ENCODE assay signal across 14 mouse cellular contexts in genomic region chr13:100776710-100777109, GRCm38 (mm10). TPM values are rescaled to one million over a fixed set of nuclear protein-coding genes. Genes with fewer than 3 reads are reported as not detected.
DNase-seq lines count a peak whose midpoint lies in the region; ATAC-seq and TF ChIP-seq lines count a peak whose summit lies in the region.
"Had no signal": no experiment of that assay in that cellular context is flagged by ENCODE, and none has a peak within 500 bp of the region (broad histone marks: within the 10 kb centered on the region; RNA-seq: fewer than 3 reads in every experiment).

No protein-coding gene starts in this region.

- H3K4me2 ChIP-seq in kidney, embryonic 16.5 days (replicated peaks; ENCODE audit: low read depth, low read length), result peak overlapping the region; percentile 90
- peak overlapping the region; percentile 95; the same call in 1 of the 2 replicates for H3K4me2 ChIP-seq in embryonic facial prominence, embryonic 15.5 days (replicated peaks)

- H3K36me3 ChIP-seq in kidney, embryonic 16.5 days (ENCODE audit: insufficient read depth, low read length), result peaks cover 29% of the 10 kb centered on the region; the same call in 1 of the 2 replicates
- H3K36me3 ChIP-seq in MEL (ENCODE audit: control insufficient read depth in 1 of 2, insufficient read depth in 2 of 2, low read length in 2 of 2), result peaks cover under 1 to 40% of the 10 kb centered on the region in 2 experiments; a peak in 3 of 4 replicates
- H3K36me3 ChIP-seq in embryonic facial prominence, embryonic 15.5 days, result peaks cover 4% of the 10 kb centered on the region; the same call in 1 of the 2 replicates

- H3K9me3 ChIP-seq in kidney, embryonic 16.5 days (ENCODE audit: low read length), result no peaks in the 10 kb centered on the region
- H3K9me3 ChIP-seq in MEL (replicated peaks; ENCODE audit: insufficient read depth, low read length), result no peaks in the 10 kb centered on the region
- no peaks in the 10 kb centered on the region for H3K9me3 ChIP-seq in embryonic facial prominence, embryonic 15.5 days (replicated peaks)

- TF ChIP-seq POLR2A in MEL (IDR thresholded peaks at IDR 0.05; ENCODE audit: control insufficient read depth in 1 of 2, insufficient read depth in 1 of 2, low read depth in 1 of 2, low read length in 2 of 2, poor library complexity in 1 of 2), result no peak

- H3K4me1 ChIP-seq in kidney, embryonic 16.5 days (ENCODE audit: insufficient read depth, low read length), result peaks cover 14% of the 10 kb centered on the region
- H3K4me1 ChIP-seq in MEL (ENCODE audit: control insufficient read depth in 1 of 2, insufficient read depth in 2 of 2, low read length in 2 of 2), result peaks cover 15 to 36% of the 10 kb centered on the region in 2 experiments
- H3K4me1 ChIP-seq in embryonic facial prominence, embryonic 15.5 days, result peaks cover 16% of the 10 kb centered on the region

- H3K27ac ChIP-seq in kidney, embryonic 16.5 days (ENCODE audit: low read length), result peak overlapping the region; percentile 70; the same call in 1 of the 2 replicates
- H3K27ac ChIP-seq in MEL (ENCODE audit: control insufficient read depth, low read depth, low read length), result peak overlapping the region; percentile 49
- H3K27ac ChIP-seq in embryonic facial prominence, embryonic 15.5 days (replicated peaks), result no peak overlapping the region
- H3K27ac ChIP-seq: heart, adult 2 months had no signal

- H3K9ac ChIP-seq in kidney, embryonic 16.5 days (replicated peaks; ENCODE audit: low read length), result no peak overlapping the region
- no peak overlapping the region for H3K9ac ChIP-seq in MEL (ENCODE audit: control insufficient read depth, low read depth, low read length, poor library complexity, severe bottlenecking)
- H3K9ac ChIP-seq in embryonic facial prominence, embryonic 15.5 days, result no peak overlapping the region

- ATAC-seq in kidney, embryonic 16.5 days (ENCODE audit: low FRiP score, low TSS enrichment), result no peak
- ATAC-seq in embryonic facial prominence, embryonic 15.5 days (ENCODE audit: insufficient number of reproducible peaks, low FRiP score, low TSS enrichment, low read depth), result no peak
- peak; percentile 23; the same call in 1 of the 2 replicates for ATAC-seq in megakaryocyte-erythroid progenitor cell, adult 5-6 weeks (replicated peaks; ENCODE audit: low FRiP score, low TSS enrichment, poor library complexity, severe bottlenecking)
- ATAC-seq: Patski had no signal

- WGBS in kidney, embryonic 16.5 days, result 59% methylated on average over 6 of the region's 6 CpGs
- WGBS in embryonic facial prominence, embryonic 15.5 days, result 60% methylated on average over 6 of the region's 6 CpGs

- peak overlapping the region; percentile 91; the same call in 1 of the 2 replicates for H3K4me3 ChIP-seq in kidney, embryonic 16.5 days (ENCODE audit: low read length)
- H3K4me3 ChIP-seq in MEL (ENCODE audit: control insufficient read depth in 1 of 2, insufficient read depth in 1 of 2, low read depth in 2 of 2, low read length in 2 of 2), result no peak overlapping the region
- H3K4me3 ChIP-seq in embryonic facial prominence, embryonic 15.5 days (replicated peaks), result no peak overlapping the region

- H3K79me2 ChIP-seq in MEL (ENCODE audit: control insufficient read depth, insufficient read depth, low read length, poor library complexity), result peaks cover 10% of the 10 kb centered on the region

- no peak for DNase-seq in kidney, postnatal 25 days
- DNase-seq in MEL (ENCODE audit: low read depth, low spot score), result peak; percentile 27
- no peak for DNase-seq in retina, postnatal 1 day
- DNase-seq in lung, postnatal 36 days, result no peak
- DNase-seq: adrenal gland, postnatal 25 days; cerebellum, adult 2 months; heart, adult 2 months; kidney, adult 2 months; layer of hippocampus, postnatal 36 days; thymus, postnatal 36 days had no signal

- peak in 1 of 2 experiments; percentile 33; a peak in 1 of 4 replicates for TF ChIP-seq EP300 in MEL (IDR thresholded peaks at IDR 0.05; ENCODE audit: low read depth in 1 of 2, low read length in 2 of 2)

- TF ChIP-seq RAD21 in MEL (IDR thresholded peaks at IDR 0.05; ENCODE audit: low read depth, low read length), result no peak

- no peak for TF ChIP-seq CTCF in MEL (IDR thresholded peaks at IDR 0.05 in 2 of 3, conservative IDR thresholded peaks at IDR 0.05 in 1 of 3; ENCODE audit: control insufficient read depth in 1 of 3, insufficient read depth in 1 of 3, low read depth in 2 of 3, low read length in 3 of 3, poor library complexity in 1 of 3, severe bottlenecking in 1 of 3)

- no peaks in the 10 kb centered on the region for H3K27me3 ChIP-seq in kidney, embryonic 16.5 days (ENCODE audit: insufficient read depth, low read length)
- no peaks in the 10 kb centered on the region for H3K27me3 ChIP-seq in MEL (ENCODE audit: control insufficient read depth in 1 of 2, insufficient read depth in 2 of 2, low read length in 2 of 2)
- no peaks in the 10 kb centered on the region for H3K27me3 ChIP-seq in embryonic facial prominence, embryonic 15.5 days
- H3K27me3 ChIP-seq: Patski had no signal

TF ChIP-seq in MEL, 35 proteins besides CTCF, POLR2A, EP300 and RAD21 (continues in another document):
- 0 out of 2 replicates have a peak, but pooled peaks have one; percentile 20 for TF ChIP-seq RCOR1 (IDR thresholded peaks at IDR 0.05; ENCODE audit: low read depth, low read length)
- TF ChIP-seq BHLHE40 (IDR thresholded peaks at IDR 0.05; ENCODE audit: borderline replicate concordance, low read depth, low read length), result no peak
- TF ChIP-seq E2F4 (IDR thresholded peaks at IDR 0.05; ENCODE audit: borderline replicate concordance, low read depth, low read length), result no peak
- TF ChIP-seq KAT2A (conservative IDR thresholded peaks at IDR 0.05; ENCODE audit: low read depth, low read length), result no peak
- no peak for TF ChIP-seq ZNF384 (IDR thresholded peaks at IDR 0.05; ENCODE audit: low read depth, low read length)
- no peak for TF ChIP-seq MAFK (IDR thresholded peaks at IDR 0.05; ENCODE audit: borderline replicate concordance, low read depth, low read length)
- TF ChIP-seq NELFE (IDR thresholded peaks at IDR 0.05; ENCODE audit: low read depth, low read length), result no peak
- no peak for TF ChIP-seq SMC3 (IDR thresholded peaks at IDR 0.05; ENCODE audit: low read depth, low read length)
- TF ChIP-seq MEF2A (IDR thresholded peaks at IDR 0.05; ENCODE audit: extremely low read depth, insufficient replicate concordance, low read depth, low read length, poor library complexity, severe bottlenecking), result no peak
- no peak for TF ChIP-seq MAX (IDR thresholded peaks at IDR 0.05; ENCODE audit: low read length)
- TF ChIP-seq CHD1 (IDR thresholded peaks at IDR 0.05; ENCODE audit: low read depth, low read length), result no peak
- TF ChIP-seq ELF1 (IDR thresholded peaks at IDR 0.05; ENCODE audit: low read depth, low read length), result no peak

RNA-seq across cellular contexts. Expression of gene Cenph, which starts 1.0 kb away (rescaled TPM):
- 35.6 and 39.8 TPM in 2 replicates for polyA plus RNA-seq in kidney, embryonic 16.5 days (2015; fragmentation: Nextera tagmentation; extraction: Ambion mirVana)
- total RNA-seq in MEL (2012; rRNA removed), result 32.2 and 33.3 TPM in 2 replicates
- 10 to 100 TPM in 1 of 2 experiments, not detected in 1; 48.8 TPM for polyA plus RNA-seq in MEL (2012; ENCODE audit: insufficient read depth in 1 of 2, insufficient read length in 2 of 2, low read depth in 1 of 2, low replicate concordance in 2 of 2, missing spikeins in 1 of 2)
- polyA plus RNA-seq in embryonic facial prominence, embryonic 15.5 days (2015; fragmentation: Nextera tagmentation; extraction: Ambion mirVana), result 26.1 and 29.6 TPM in 2 replicates
- 58.3 and 100 TPM in 2 replicates for total RNA-seq in megakaryocyte-erythroid progenitor cell, adult 5-6 weeks (2014; fragmentation: Nextera tagmentation)
- total RNA-seq in megakaryocyte-erythroid progenitor cell, adult 5-6 weeks (2017), result 67.0 and 95.9 TPM in 2 replicates

RNA-seq across cellular contexts. Expression of gene Ccnb1, which starts 9.7 kb away (rescaled TPM):
- 269 and 273 TPM in 2 replicates for polyA plus RNA-seq in kidney, embryonic 16.5 days (2015; fragmentation: Nextera tagmentation; extraction: Ambion mirVana)
- total RNA-seq in MEL (2012; rRNA removed), result 139 and 185 TPM in 2 replicates
- polyA plus RNA-seq in MEL (2012; ENCODE audit: insufficient read depth in 1 of 2, insufficient read length in 2 of 2, low read depth in 1 of 2, low replicate concordance in 2 of 2, missing spikeins in 1 of 2), result 100 to 1,000 TPM; 229 to 682 TPM
- 167 and 170 TPM in 2 replicates for polyA plus RNA-seq in embryonic facial prominence, embryonic 15.5 days (2015; fragmentation: Nextera tagmentation; extraction: Ambion mirVana)
- total RNA-seq in megakaryocyte-erythroid progenitor cell, adult 5-6 weeks (2014; fragmentation: Nextera tagmentation), result 99.3 and 102 TPM in 2 replicates
- total RNA-seq in megakaryocyte-erythroid progenitor cell, adult 5-6 weeks (2017), result 150 and 153 TPM in 2 replicates

RNA-seq across cellular contexts. Expression of gene Mrps36, which starts 32.3 kb away (rescaled TPM):
- polyA plus RNA-seq in kidney, embryonic 16.5 days (2015; fragmentation: Nextera tagmentation; extraction: Ambion mirVana), result 171 and 174 TPM in 2 replicates
- 60.4 and 73.1 TPM in 2 replicates for total RNA-seq in MEL (2012; rRNA removed)
- polyA plus RNA-seq in MEL (2012; ENCODE audit: insufficient read depth in 1 of 2, insufficient read length in 2 of 2, low read depth in 1 of 2, low replicate concordance in 2 of 2, missing spikeins in 1 of 2), result 10 to 100 TPM in 1 of 2 experiments, not detected in 1; 91.1 TPM
- 120 and 122 TPM in 2 replicates for polyA plus RNA-seq in embryonic facial prominence, embryonic 15.5 days (2015; fragmentation: Nextera tagmentation; extraction: Ambion mirVana)
- total RNA-seq in megakaryocyte-erythroid progenitor cell, adult 5-6 weeks (2014; fragmentation: Nextera tagmentation), result 122 and 137 TPM in 2 replicates
- 92.3 and 159 TPM in 2 replicates for total RNA-seq in megakaryocyte-erythroid progenitor cell, adult 5-6 weeks (2017)

RNA-seq across cellular contexts. Expression of gene Cdk7, which starts 46.0 kb away (rescaled TPM):
- 102 and 103 TPM in 2 replicates for polyA plus RNA-seq in kidney, embryonic 16.5 days (2015; fragmentation: Nextera tagmentation; extraction: Ambion mirVana)
- total RNA-seq in MEL (2012; rRNA removed), result 63.0 and 67.7 TPM in 2 replicates
- polyA plus RNA-seq in MEL (2012; ENCODE audit: insufficient read depth in 1 of 2, insufficient read length in 2 of 2, low read depth in 1 of 2, low replicate concordance in 2 of 2, missing spikeins in 1 of 2), result 10 to 100 TPM in 1 of 2 experiments, not detected in 1; 87.1 TPM
- polyA plus RNA-seq in embryonic facial prominence, embryonic 15.5 days (2015; fragmentation: Nextera tagmentation; extraction: Ambion mirVana), result 89.0 and 89.6 TPM in 2 replicates
- 69.6 and 73.5 TPM in 2 replicates for total RNA-seq in megakaryocyte-erythroid progenitor cell, adult 5-6 weeks (2014; fragmentation: Nextera tagmentation)
- 66.7 and 69.1 TPM in 2 replicates for total RNA-seq in megakaryocyte-erythroid progenitor cell, adult 5-6 weeks (2017)

RNA-seq across cellular contexts. Expression of gene Slc30a5, which starts 56.5 kb away (rescaled TPM):
- polyA plus RNA-seq in kidney, embryonic 16.5 days (2015; fragmentation: Nextera tagmentation; extraction: Ambion mirVana), result 54.9 and 55.5 TPM in 2 replicates
- 56.2 and 58.3 TPM in 2 replicates for total RNA-seq in MEL (2012; rRNA removed)
- polyA plus RNA-seq in MEL (2012; ENCODE audit: insufficient read depth in 1 of 2, insufficient read length in 2 of 2, low read depth in 1 of 2, low replicate concordance in 2 of 2, missing spikeins in 1 of 2), result 10 to 100 TPM in 1 of 2 experiments, not detected in 1; 57.4 TPM
- 57.2 and 60.0 TPM in 2 replicates for polyA plus RNA-seq in embryonic facial prominence, embryonic 15.5 days (2015; fragmentation: Nextera tagmentation; extraction: Ambion mirVana)
- 48.1 and 53.9 TPM in 2 replicates for total RNA-seq in megakaryocyte-erythroid progenitor cell, adult 5-6 weeks (2014; fragmentation: Nextera tagmentation)
- 83.5 and 95.2 TPM in 2 replicates for total RNA-seq in megakaryocyte-erythroid progenitor cell, adult 5-6 weeks (2017)
